Mouse (Mus musculus) limb, embryonic 12.5 days (tissue): ENCODE measurements at regions not wholly inside any gene's neighbourhood (a gene's known extent, or its start where the extent isn't known, plus 50 kb on each side); places are given as distances from the start of the nearest gene placed in this dataset.
"Not testable (repeated sequence)": the region's sequence is repeated elsewhere in the genome, so short reads cannot be mapped to it uniquely, and the experiment has no call there.

Source experiments
- ATAC-seq: fragments of 200-750 bp; cut with Nextera tagmentation; 2 replicates; pipeline ENCODE4 v1.8.0; 2017; ENCODE audit warnings: low read depth, moderate TSS enrichment; ENCODE audit not compliant: insufficient number of reproducible peaks, insufficient read depth, low FRiP score, low TSS enrichment
- H3K27ac ChIP-seq: fragments of 300-500 bp; sonication (generic); 2 replicates; pipeline ENCODE4 v1.5.1; 2016; ENCODE audit warnings: mild to moderate bottlenecking, moderate library complexity
- H3K27me3 ChIP-seq: fragments of 300-500 bp; sonication (generic); 2 replicates; pipeline ENCODE4 v1.6.1; 2016; ENCODE audit warnings: mild to moderate bottlenecking, moderate library complexity
- H3K36me3 ChIP-seq: fragments of 300-500 bp; sonication (generic); 2 replicates; pipeline ENCODE4 v1.6.1; 2016; ENCODE audit warnings: mild to moderate bottlenecking, moderate library complexity
- H3K4me1 ChIP-seq: fragments of 300-500 bp; sonication (generic); replicated peaks from 2 replicates; pipeline ENCODE4 v1.6.1; 2016
- H3K4me2 ChIP-seq: fragments of 300-500 bp; sonication (generic); 2 replicates; pipeline ENCODE4 v1.6.1; 2016; ENCODE audit warnings: mild to moderate bottlenecking, moderate library complexity
- H3K4me3 ChIP-seq: fragments of 300-500 bp; sonication (generic); replicated peaks from 2 replicates; pipeline ENCODE4 v1.5.1; 2016; ENCODE audit warnings: mild to moderate bottlenecking
- H3K9ac ChIP-seq: fragments of 300-500 bp; sonication (generic); replicated peaks from 2 replicates; pipeline ENCODE4 v1.6.1; 2016; ENCODE audit warnings: mild to moderate bottlenecking, moderate library complexity
- H3K9me3 ChIP-seq: fragments of 300-500 bp; sonication (generic); 2 replicates; pipeline ENCODE4 v1.6.1; 2016; ENCODE audit warnings: mild to moderate bottlenecking, moderate library complexity
- WGBS: fragments of 180-500 bp; shearing (Covaris S2); methylation state at CpG from one replicate; pipeline ENCODE4 v1.1.7; 2016; 5-methylcytosine and 5-hydroxymethylcytosine counted together

DNA sequence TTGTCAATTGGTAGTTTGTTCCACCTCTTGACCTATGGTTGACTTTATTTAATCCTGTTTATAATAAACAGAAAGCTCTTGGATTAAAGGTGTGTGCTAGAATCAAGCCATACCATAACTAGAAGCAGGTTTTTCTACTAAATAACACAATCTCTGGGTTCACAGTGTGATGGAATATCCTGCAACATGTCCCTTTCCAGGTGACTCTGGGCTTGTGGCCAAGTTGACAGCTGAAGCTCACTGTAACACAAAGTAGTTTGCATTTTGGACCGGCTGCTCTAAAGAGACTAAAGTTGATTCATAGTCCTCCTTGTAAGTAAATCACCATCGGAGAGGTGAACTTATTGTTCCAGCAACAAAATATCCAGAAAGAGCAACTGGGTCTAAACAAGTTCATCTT, 149.3 kb upstream of the Kctd3 start:
- no peak for ATAC-seq
- WGBS = 78% methylated on average over 2 of the region's 2 CpGs
- Histone ChIP-seq H3K36me3 (no peaks in the 10 kb centered on the region), H3K4me1 (no peaks in the 10 kb centered on the region), H3K9me3 (no peaks in the 10 kb centered on the region), H3K27ac (no peak overlapping the region), H3K4me3 (no peak overlapping the region), H3K4me2 (no peak overlapping the region), H3K9ac (no peak overlapping the region), H3K27me3 (no peaks in the 10 kb centered on the region; the same call in 1 of the 2 replicates)

- Histone ChIP-seq H3K4me2 (no peak overlapping the region), H3K4me3 (no peak overlapping the region), H3K36me3 (no peaks in the 10 kb centered on the region), H3K27me3 (no peaks in the 10 kb centered on the region; the same call in 1 of the 2 replicates), H3K4me1 (no peaks in the 10 kb centered on the region), H3K9ac (no peak overlapping the region), H3K27ac (no peak overlapping the region), H3K9me3 (no peaks in the 10 kb centered on the region)
- ATAC-seq = no peak
- WGBS = 91% methylated on average over 2 of the region's 2 CpGs
These were observed 146.7 kb upstream of the Kctd3 start for GRCm38 (mm10) chr1:189154376-189154775.

DNA sequence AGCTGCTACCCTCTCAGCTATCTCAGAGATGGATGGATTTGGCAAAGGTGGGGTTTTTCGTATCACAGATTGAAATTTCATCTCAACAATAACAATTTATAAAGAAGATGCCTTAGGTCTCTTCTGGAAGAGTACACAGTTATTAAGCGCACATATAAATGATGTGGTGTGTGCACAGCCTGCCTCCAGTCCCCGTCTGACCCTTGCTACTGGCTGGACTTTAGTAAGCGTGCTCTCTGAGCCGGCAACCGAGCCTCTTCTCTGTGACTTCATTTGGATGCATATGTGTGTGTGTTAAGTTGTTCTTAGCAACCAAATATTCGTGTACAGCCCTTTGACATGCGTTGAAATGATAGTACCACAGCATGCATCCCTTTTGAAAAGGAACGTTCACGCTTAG, 145.5 kb upstream of the Kctd3 start:
- no peaks in the 10 kb centered on the region for H3K36me3 ChIP-seq
- no peaks in the 10 kb centered on the region; the same call in 1 of the 2 replicates for H3K27me3 ChIP-seq
- H3K27ac ChIP-seq = no peak overlapping the region
- H3K4me2 ChIP-seq = no peak overlapping the region
- 88% methylated on average over 10 of the region's 10 CpGs for WGBS
- ATAC-seq = no peak
- no peak overlapping the region for H3K4me3 ChIP-seq
- no peak overlapping the region for H3K9ac ChIP-seq
- no peaks in the 10 kb centered on the region for H3K4me1 ChIP-seq
- H3K9me3 ChIP-seq = no peaks in the 10 kb centered on the region

- no peak for ATAC-seq
- WGBS = 73% methylated on average over 9 of the region's 9 CpGs
- no peak overlapping the region for H3K4me3 ChIP-seq
- no peak overlapping the region for H3K4me2 ChIP-seq
- H3K27me3 ChIP-seq = no peaks in the 10 kb centered on the region
- H3K36me3 ChIP-seq = no peaks in the 10 kb centered on the region
- H3K9me3 ChIP-seq = no peaks in the 10 kb centered on the region
- no peak overlapping the region for H3K9ac ChIP-seq
- no peak overlapping the region for H3K27ac ChIP-seq
- peaks cover 7% of the 10 kb centered on the region for H3K4me1 ChIP-seq
These were observed 135.4 kb upstream of the Kctd3 start for GRCm38 (mm10) chr1:189142982-189143451.

DNA sequence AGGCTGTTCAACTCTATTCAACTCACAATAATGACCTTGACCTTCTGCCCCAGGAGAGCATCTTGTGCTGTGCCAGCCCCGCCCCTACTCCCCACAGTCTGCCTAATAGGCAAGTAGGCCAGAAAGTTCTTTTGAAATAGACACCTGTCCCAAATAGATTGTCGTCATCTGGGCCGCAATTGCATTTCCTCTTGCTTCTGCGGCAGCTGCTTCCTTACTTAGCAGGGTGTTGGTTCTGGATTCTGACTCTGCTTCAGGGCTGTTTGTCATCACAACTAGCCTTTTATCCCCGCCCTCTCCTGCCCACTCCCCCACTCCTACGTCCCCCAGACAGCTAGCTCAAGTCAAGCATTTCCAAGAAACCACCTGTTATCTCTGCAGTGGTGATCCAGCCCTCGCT, 134.9 kb upstream of the Kctd3 start:
- H3K4me3 ChIP-seq = no peak overlapping the region
- 54% methylated on average over 7 of the region's 7 CpGs for WGBS
- no peaks in the 10 kb centered on the region for H3K9me3 ChIP-seq
- H3K9ac ChIP-seq = no peak overlapping the region
- no peaks in the 10 kb centered on the region for H3K36me3 ChIP-seq
- ATAC-seq = no peak
- H3K27me3 ChIP-seq = no peaks in the 10 kb centered on the region
- H3K4me2 ChIP-seq = no peak overlapping the region
- no peak overlapping the region for H3K27ac ChIP-seq
- H3K4me1 ChIP-seq = peaks cover 7% of the 10 kb centered on the region

DNA sequence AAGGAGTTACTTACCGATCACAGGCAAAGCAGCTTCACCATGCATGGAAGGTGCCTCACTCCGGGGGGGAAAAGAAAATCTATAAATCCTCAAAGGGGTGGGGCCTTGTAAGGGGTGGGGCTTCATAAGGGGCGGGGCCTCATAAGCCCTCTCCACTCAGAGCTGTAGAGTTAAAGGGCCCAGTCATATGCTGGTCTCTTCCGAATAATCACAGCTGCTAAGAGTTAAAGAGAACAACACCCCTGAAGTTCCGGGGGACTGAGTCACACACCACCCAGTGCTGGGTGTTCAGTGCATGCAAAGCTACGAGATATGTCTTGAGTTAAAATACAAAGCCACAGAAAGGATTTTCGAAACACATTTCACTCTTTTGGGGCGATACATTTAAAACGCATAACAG, 134.1 kb upstream of the Kctd3 start:
- Histone ChIP-seq H3K9ac (no peak overlapping the region), H3K27me3 (no peaks in the 10 kb centered on the region), H3K4me3 (no peak overlapping the region), H3K9me3 (no peaks in the 10 kb centered on the region), H3K27ac (no peak overlapping the region), H3K4me1 (peaks cover 7% of the 10 kb centered on the region), H3K4me2 (no peak overlapping the region), H3K36me3 (no peaks in the 10 kb centered on the region)
- WGBS = 85% methylated on average over 9 of the region's 9 CpGs
- no peak for ATAC-seq

DNA sequence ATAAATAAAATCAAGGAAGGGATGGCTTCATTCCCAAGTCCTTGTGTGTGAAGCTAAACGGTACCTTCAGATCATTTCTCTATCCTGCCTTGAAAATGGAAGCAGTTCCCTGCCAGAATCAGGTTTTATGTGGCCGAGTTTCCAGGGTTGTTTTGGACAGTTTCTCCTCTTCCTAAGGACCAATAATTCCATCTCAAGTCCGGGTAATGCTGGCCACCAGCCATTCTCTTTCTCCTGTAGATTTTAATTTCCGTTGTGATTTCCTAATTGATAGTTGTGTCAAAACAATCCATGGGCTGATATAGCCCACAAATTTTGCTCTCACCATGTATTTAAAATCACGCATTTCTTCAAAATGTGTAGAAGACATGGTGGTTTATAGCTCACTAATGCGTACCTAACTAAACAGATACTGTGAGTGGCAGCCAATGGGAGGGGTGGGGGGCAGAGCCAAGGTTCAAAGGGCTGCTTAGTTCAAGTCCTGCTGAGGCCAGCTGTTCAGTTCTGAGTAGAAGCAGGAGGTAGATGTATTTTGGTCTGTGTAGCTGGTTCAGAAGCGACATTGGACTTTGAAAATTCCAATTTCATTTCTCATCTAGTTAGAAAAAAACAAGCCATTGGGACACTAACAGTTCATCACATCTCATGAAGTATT, 129.2 kb upstream of the Kctd3 start:
- Histone ChIP-seq H3K4me3 (no peak overlapping the region), H3K4me2 (no peak overlapping the region), H3K36me3 (no peaks in the 10 kb centered on the region), H3K27me3 (no peaks in the 10 kb centered on the region), H3K9ac (no peak overlapping the region), H3K9me3 (no peaks in the 10 kb centered on the region), H3K27ac (no peak overlapping the region), H3K4me1 (peaks cover 7% of the 10 kb centered on the region; the same call in 1 of the 2 replicates)
- no peak for ATAC-seq
- WGBS = 80% methylated on average over 7 of the region's 7 CpGs

DNA sequence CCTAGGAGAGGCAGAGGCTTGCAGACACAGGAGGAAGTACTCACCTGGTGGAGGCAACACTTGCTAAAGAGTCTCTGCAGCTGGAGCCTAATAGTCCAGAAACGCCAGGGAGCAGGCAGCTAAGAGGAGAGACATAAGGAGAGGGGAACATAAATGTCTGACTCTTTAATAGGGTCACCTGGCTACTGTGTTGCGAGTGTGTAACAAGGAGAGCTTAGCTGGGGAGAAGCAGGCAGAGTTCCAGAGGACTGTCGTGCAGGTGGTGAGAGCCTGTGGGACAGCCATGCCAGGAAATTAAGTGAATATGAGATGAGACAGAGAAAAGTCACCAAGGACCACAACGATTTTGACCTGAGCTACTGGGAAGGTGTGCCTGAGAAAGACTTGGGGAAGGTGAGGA, 128.2 kb upstream of the Kctd3 start:
- Histone ChIP-seq H3K4me2 (no peak overlapping the region), H3K9ac (no peak overlapping the region), H3K4me3 (no peak overlapping the region), H3K27me3 (no peaks in the 10 kb centered on the region), H3K9me3 (no peaks in the 10 kb centered on the region), H3K27ac (no peak overlapping the region), H3K4me1 (peaks cover 7% of the 10 kb centered on the region; the same call in 1 of the 2 replicates), H3K36me3 (no peaks in the 10 kb centered on the region)
- ATAC-seq = no peak
- 60% methylated on average over 4 of the region's 4 CpGs for WGBS

DNA sequence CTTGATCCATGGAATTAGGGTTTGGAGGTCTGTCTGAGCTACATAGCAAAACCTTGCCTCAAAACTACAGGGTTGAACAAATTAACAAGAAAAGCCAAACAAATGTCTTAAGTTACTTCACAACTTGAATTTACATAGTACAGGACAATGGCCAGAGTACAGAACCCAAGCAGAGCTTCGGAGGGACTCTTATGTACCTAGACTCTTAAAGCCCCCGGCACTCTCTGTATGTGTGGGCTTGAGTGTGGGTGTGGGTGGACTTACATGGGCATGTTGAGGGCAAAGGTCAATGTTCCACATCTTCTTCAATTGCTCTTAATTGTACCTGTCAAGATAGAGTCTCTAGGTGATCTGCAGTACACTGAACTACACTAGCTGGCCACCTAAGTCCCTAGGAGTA, 121.1 kb upstream of the Kctd3 start:
- 85% methylated on average over 2 of the region's 2 CpGs for WGBS
- no peak for ATAC-seq
- Histone ChIP-seq H3K4me2 (no peak overlapping the region), H3K9me3 (no peaks in the 10 kb centered on the region), H3K36me3 (no peaks in the 10 kb centered on the region), H3K4me3 (no peak overlapping the region), H3K27ac (no peak overlapping the region), H3K27me3 (no peaks in the 10 kb centered on the region), H3K4me1 (peaks cover 3% of the 10 kb centered on the region; the same call in 1 of the 2 replicates), H3K9ac (no peak overlapping the region)

- H3K36me3 ChIP-seq, H3K9me3 ChIP-seq, H3K4me2 ChIP-seq, H3K27me3 ChIP-seq, H3K27ac ChIP-seq, H3K4me3 ChIP-seq, H3K9ac ChIP-seq, ATAC-seq, H3K4me1 ChIP-seq: not testable (repeated sequence)
- 58% methylated on average over 5 of the region's 5 CpGs for WGBS
These were observed 120.6 kb upstream of the Kctd3 start for GRCm38 (mm10) chr1:189128246-189128645.

GRCm38 (mm10) chr1:189127367-189127766, 119.7 kb upstream of the Kctd3 start:
- no peaks in the 10 kb centered on the region for H3K9me3 ChIP-seq
- H3K4me1 ChIP-seq = peaks cover 3% of the 10 kb centered on the region; the same call in 1 of the 2 replicates
- no peak for ATAC-seq
- H3K27me3 ChIP-seq = no peaks in the 10 kb centered on the region
- H3K9ac ChIP-seq = no peak overlapping the region
- no peak overlapping the region for H3K4me3 ChIP-seq
- WGBS = 46% methylated on average over 5 of the region's 5 CpGs
- no peak overlapping the region for H3K4me2 ChIP-seq
- no peak overlapping the region for H3K27ac ChIP-seq
- no peaks in the 10 kb centered on the region for H3K36me3 ChIP-seq
